Mouse (Mus musculus) heart, embryonic 16.5 days (tissue): ENCODE data around the gene Olfr94. TPM values are rescaled to one million over a fixed set of nuclear protein-coding genes. Genes with fewer than 3 reads are reported as not detected.
A peak's percentile ranks its signal among the peaks of the same experiment; 100 is the strongest.

Experiments used
- ATAC-seq: fragments of 200-750 bp; cut with Nextera tagmentation; replicated peaks from 2 replicates; pipeline ENCODE4 v1.8.0; 2017; ENCODE audit warnings: moderate number of reproducible peaks; ENCODE audit not compliant: insufficient read depth, low FRiP score; ENCODE audit errors: extremely low read depth
- H3K27ac ChIP-seq: fragments of 300-500 bp; sonication (generic); 2 replicates; pipeline ENCODE4 v1.5.1; 2014; ENCODE audit warnings: mild to moderate bottlenecking, low read length, control low read depth, moderate library complexity
- H3K27me3 ChIP-seq: fragments of 300-500 bp; sonication (generic); 2 replicates; pipeline ENCODE4 v1.6.1; 2014; ENCODE audit warnings: low read length, mixed read lengths; ENCODE audit not compliant: control insufficient read depth, insufficient read depth
- H3K36me3 ChIP-seq: fragments of 300-500 bp; sonication (generic); 2 replicates; pipeline ENCODE4 v1.6.1; 2014; ENCODE audit not compliant: control insufficient read depth, insufficient read depth
- H3K4me1 ChIP-seq: fragments of 300-500 bp; sonication (generic); 2 replicates; pipeline ENCODE4 v1.6.1; 2014; ENCODE audit warnings: low read length, mixed read lengths; ENCODE audit not compliant: control insufficient read depth, insufficient read depth
- H3K4me2 ChIP-seq: fragments of 300-500 bp; sonication (generic); 2 replicates; pipeline ENCODE4 v1.6.1; 2014; ENCODE audit warnings: low read depth, mild to moderate bottlenecking, control low read depth, low read length
- H3K4me3 ChIP-seq: fragments of 300-500 bp; sonication (generic); 2 replicates; pipeline ENCODE4 v1.5.1; 2014; ENCODE audit warnings: mild to moderate bottlenecking, control low read depth, low read length
- H3K9ac ChIP-seq: fragments of 300-500 bp; sonication (generic); 2 replicates; pipeline ENCODE4 v1.6.1; 2014; ENCODE audit warnings: low read length, control low read depth
- H3K9me3 ChIP-seq: fragments of 300-500 bp; sonication (generic); replicated peaks from 2 replicates; pipeline ENCODE4 v1.6.1; 2016; ENCODE audit warnings: low read length; ENCODE audit not compliant: control insufficient read depth
- WGBS: fragments of 180-500 bp; shearing (Covaris S2); extraction: QIAGEN DNeasy Blood & Tissue Kit; methylation state at CpG from one replicate; pipeline ENCODE4 v1.1.7; 2014; 5-methylcytosine and 5-hydroxymethylcytosine counted together
- polyA plus RNA-seq: library from polyadenylated mRNA; unstranded; fragments of >200 nt; fragmentation: Nextera tagmentation; extraction: Ambion mirVana; gene quantifications from 2 replicates; pipeline ENCODE4 v1.2.1, GENCODE M21; 2015

The Olfr94 gene
- polyA plus RNA-seq, 1 experiment from 2014 or later = not detected

GRCm38 (mm10) chr17:37213018-37213417 lies 12.2 kb upstream of the Olfr94 start, which contains the start of gene Olfr95:
Olfr95 (minus strand) TSS chr17:37213118.
- Histone ChIP-seq H3K4me1 (no peaks in the 10 kb centered on the region), H3K27ac (no peak within 1 kb of the TSS), H3K9me3 (0 out of 2 replicates have a peak, but pooled peaks cover 2% of the 10 kb centered on the region), H3K9ac (no peak within 1 kb of the TSS), H3K4me3 (no peak within 1 kb of the TSS), H3K27me3 (peaks cover 16% of the 10 kb centered on the region), H3K36me3 (no peaks in the 10 kb centered on the region), H3K4me2 (no peak within 1 kb of the TSS)
- ATAC-seq = no peak
- 61% methylated on average over 3 of the region's 3 CpGs for WGBS

DNA sequence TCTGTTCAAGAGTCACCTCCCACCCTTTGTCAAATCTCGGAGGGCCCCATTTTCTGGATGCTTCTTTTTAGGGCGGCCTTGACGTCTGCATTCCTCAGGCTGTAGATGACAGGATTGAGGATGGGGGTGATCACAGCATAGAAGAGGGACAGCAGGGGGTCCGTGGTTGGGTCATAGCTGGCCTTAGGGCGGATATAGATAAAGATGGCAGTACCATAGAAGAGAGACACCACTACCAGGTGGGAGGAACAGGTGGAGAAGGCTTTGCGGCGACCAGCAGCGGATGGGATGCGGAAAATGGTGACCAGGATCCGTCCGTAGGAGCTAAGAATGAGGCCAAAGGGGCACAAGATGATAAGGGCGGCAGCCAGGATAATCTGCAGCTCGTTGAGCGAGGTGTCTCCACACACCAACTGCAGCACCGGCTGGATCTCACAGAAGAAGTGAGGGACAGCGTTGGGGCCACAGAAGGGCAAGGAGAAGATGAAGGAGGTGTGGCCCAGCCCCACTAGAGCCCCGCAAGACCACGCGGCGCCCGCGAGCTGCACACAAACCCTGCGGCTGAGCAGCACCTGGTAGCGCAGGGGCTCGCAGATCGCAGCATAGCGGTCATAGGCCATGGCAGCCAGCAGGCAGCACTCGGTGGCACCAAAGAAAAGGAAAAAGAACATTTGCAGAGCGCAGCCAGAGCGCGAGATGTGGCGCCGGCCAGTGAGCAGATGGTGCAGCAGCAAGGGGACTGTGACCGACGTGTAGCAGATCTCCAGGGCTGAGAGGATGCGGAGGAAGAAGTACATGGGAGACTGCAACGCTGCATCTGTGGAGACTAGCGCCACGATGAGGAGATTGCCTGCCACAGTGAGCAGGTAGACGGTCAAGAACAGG lies 10.3 kb upstream of the Olfr94 start:
- H3K9me3 ChIP-seq = no peaks in the 10 kb centered on the region
- no peak overlapping the region for H3K9ac ChIP-seq
- 9% methylated on average over 40 of the region's 40 CpGs for WGBS
- H3K4me3 ChIP-seq = peak overlapping the region; percentile 11; the same call in 1 of the 2 replicates
- ATAC-seq = no peak
- no peaks in the 10 kb centered on the region for H3K4me1 ChIP-seq
- H3K36me3 ChIP-seq = no peaks in the 10 kb centered on the region
- peak overlapping the region; percentile 3; the same call in 1 of the 2 replicates for H3K4me2 ChIP-seq
- H3K27me3 ChIP-seq = peaks cover 16% of the 10 kb centered on the region
- H3K27ac ChIP-seq = no peak overlapping the region

DNA sequence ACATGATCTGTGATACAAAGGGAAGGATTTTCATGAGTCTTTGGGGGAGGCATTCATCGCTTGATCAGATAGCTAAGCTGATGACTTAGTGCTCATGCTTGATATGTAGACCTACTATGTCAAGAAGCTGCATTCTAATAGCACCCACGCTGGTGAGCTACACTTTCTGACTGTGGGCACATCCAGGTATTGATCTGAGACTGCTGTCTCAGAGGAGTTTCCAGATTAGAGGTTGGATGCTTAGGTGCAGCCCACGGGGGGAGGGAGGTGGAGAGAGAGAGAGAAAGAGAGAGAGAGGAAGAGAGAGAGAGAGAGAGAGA lies 3.1 kb upstream of the Olfr94 start:
- no peak for ATAC-seq
- H3K4me1 ChIP-seq = no peaks in the 10 kb centered on the region
- no peak overlapping the region for H3K4me3 ChIP-seq
- 26% methylated on average over 3 of the region's 3 CpGs for WGBS
- no peak overlapping the region for H3K27ac ChIP-seq
- H3K9me3 ChIP-seq = no peaks in the 10 kb centered on the region
- H3K27me3 ChIP-seq = peaks cover 10% of the 10 kb centered on the region
- H3K4me2 ChIP-seq = no peak overlapping the region
- H3K9ac ChIP-seq = no peak overlapping the region
- H3K36me3 ChIP-seq = no peaks in the 10 kb centered on the region

DNA sequence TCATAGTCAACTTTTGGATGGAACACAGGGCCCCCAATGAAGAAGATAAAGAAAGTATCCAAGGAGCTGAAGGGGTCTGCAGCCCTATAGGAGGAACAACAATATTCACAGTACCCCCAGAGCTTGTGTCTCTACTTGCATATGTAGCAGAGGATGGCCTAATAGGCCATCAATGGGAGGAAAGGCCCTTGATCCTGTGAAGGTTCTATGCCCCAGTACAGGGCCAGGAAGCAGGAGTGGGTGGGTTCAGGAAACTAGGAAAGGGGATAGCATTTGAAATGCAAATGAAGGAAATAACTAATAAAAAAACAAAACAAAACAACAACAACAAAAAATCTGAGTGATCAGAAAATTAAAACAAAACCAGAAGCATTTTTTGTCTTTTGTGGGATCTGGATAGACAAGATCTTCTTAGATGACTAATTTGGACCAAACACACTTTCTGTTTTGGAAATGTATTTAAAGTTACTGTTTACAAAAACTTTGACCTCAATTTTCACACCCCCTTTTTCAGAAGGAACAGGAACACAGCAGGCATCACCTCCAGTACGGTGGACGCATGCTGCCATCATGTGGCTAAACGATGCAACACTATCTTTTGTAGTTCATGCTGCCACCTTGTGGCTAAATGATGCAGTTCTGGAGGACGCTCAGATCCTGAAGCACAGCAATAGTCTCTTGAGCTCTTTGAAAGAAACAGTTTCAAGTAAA lies 2.6 kb upstream of the Olfr94 start:
- Histone ChIP-seq H3K27ac (no peak overlapping the region), H3K9ac (no peak overlapping the region), H3K4me3 (no peak overlapping the region), H3K4me2 (no peak overlapping the region), H3K9me3 (no peaks in the 10 kb centered on the region), H3K4me1 (no peaks in the 10 kb centered on the region), H3K27me3 (peaks cover 10% of the 10 kb centered on the region), H3K36me3 (no peaks in the 10 kb centered on the region)
- WGBS = 1% methylated on average over 4 of the region's 4 CpGs
- ATAC-seq = no peak

DNA sequence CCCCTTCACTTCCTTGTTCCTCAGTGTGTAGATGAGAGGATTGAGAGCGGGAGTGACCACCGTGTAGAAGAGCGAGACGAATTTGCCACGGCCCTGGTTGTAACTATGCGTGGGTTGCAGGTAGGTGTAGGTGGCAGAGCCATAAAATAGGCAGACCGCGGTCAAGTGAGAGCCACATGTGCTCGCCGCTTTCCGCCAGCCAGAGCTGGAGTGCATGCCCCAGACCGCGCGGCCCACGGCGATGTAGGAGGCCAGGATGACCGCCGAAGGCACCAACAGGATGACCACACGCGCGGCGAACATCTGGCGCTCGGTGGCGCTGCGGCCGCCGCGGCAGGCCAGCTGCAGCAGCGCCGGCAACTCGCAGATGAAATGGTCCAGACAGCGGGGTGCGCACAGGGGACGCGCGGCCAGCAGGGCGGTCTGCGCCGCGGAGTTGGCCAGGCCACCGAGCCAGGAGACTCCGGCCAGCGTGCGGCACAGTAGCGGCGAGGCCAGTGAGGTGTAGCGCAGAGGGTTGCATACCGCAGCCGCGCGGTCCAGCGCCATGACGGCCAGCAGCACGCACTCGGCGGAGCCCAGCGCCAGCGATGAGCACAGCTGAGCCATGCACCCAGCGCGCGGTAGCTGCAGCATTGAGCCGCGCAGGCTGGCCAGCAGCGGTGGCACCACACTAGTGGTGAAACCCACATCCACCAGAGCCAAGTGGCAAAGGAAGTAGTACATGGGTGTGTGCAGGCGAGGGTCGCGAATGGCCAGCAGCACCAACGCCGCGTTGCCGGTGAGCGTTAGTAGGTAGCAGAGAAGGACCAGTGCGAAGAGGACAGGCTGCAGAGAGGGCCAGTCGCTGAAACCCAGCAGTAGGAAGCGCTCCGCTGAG lies 3.7 kb downstream of the Olfr94 start:
- WGBS = 1% methylated on average over 74 of the region's 77 CpGs
- no peak overlapping the region for H3K9ac ChIP-seq
- peaks cover 4% of the 10 kb centered on the region; the same call in 1 of the 2 replicates for H3K4me1 ChIP-seq
- H3K36me3 ChIP-seq = no peaks in the 10 kb centered on the region
- H3K4me2 ChIP-seq = peak overlapping the region; percentile 73
- ATAC-seq = peak; percentile 49; the same call in 1 of the 2 replicates
- no peaks in the 10 kb centered on the region for H3K9me3 ChIP-seq
- H3K27ac ChIP-seq = no peak overlapping the region
- peak overlapping the region; percentile 49 for H3K4me3 ChIP-seq
- peaks cover 42% of the 10 kb centered on the region for H3K27me3 ChIP-seq

DNA sequence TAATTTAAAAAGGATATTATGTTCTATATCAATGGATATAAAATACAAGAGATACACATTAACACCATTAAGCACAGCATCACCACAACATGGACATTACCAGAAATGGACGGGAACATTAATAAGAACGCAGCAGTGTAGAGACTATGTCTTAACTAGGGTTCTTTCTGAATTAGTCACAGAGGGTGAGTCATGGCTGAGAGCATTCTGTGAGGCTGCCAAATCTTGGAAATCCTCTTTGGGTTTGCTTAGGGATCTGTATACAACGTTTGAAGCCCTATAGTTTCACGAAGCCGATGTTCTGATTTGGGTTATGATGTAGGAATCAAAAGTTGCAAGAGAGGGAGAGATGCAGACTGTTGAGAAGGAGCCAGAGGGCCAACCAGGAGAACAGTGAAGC lies 6.0 kb downstream of the Olfr94 start:
- H3K27ac ChIP-seq = no peak overlapping the region
- whole genome bisulfite sequencing = 75% methylated on average over 5 of the region's 5 CpGs
- no peaks in the 10 kb centered on the region for H3K36me3 ChIP-seq
- no peak overlapping the region for H3K4me3 ChIP-seq
- no peak overlapping the region for H3K4me2 ChIP-seq
- no peaks in the 10 kb centered on the region for H3K9me3 ChIP-seq
- peaks cover 42% of the 10 kb centered on the region for H3K27me3 ChIP-seq
- no peak for ATAC-seq
- H3K9ac ChIP-seq = no peak overlapping the region
- H3K4me1 ChIP-seq = peaks cover 4% of the 10 kb centered on the region; the same call in 1 of the 2 replicates

GRCm38 (mm10) chr17:37193656-37194055 lies 7.1 kb downstream of the Olfr94 start, which contains the start of gene Ubd:
Ubd (plus strand) TSS chr17:37193892.
- no peak within 1 kb of the TSS for H3K27ac ChIP-seq

DNA sequence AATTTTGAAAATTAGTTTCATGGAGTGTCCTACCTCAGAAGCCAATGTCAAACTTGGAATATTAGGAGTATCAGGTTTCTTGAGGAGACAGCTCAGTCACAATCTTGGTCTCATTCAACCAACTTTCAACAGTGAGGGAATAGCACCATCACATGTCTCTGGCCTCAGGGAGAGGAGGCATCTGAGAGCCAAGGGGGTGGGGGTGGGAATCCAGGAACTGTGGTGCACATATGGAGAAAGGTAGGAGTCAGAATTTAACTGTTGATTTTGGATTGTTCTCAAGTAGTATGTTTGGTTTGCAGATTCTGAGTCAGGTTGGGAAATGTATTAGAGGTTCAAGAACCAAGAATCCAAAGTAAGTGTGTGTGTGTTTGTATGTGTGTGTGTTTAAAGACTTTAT lies 7.8 kb downstream of the Olfr94 start:
- Histone ChIP-seq H3K27ac (no peak overlapping the region), H3K4me1 (peaks cover 4% of the 10 kb centered on the region; the same call in 1 of the 2 replicates), H3K9me3 (no peaks in the 10 kb centered on the region), H3K4me3 (no peak overlapping the region), H3K36me3 (no peaks in the 10 kb centered on the region), H3K4me2 (no peak overlapping the region), H3K9ac (no peak overlapping the region), H3K27me3 (peaks cover 33% of the 10 kb centered on the region)
- ATAC-seq = no peak

More at GRCm38 (mm10) chr17:37193656-37194055, 7.1 kb downstream of the Olfr94 start, which contains the start of gene Ubd:
- peaks cover 4% of the 10 kb centered on the region; the same call in 1 of the 2 replicates for H3K4me1 ChIP-seq
- no peaks in the 10 kb centered on the region for H3K9me3 ChIP-seq
- no peak within 1 kb of the TSS for H3K9ac ChIP-seq
- H3K27me3 ChIP-seq = peaks cover 35% of the 10 kb centered on the region
- WGBS = 63% methylated on average over 2 of the region's 2 CpGs
- H3K4me3 ChIP-seq = no peak within 1 kb of the TSS
- H3K4me2 ChIP-seq = no peak within 1 kb of the TSS
- no peaks in the 10 kb centered on the region for H3K36me3 ChIP-seq
- ATAC-seq = no peak
